Mouse (Mus musculus) layer of hippocampus, adult 8-10 months (tissue): ENCODE results near the gene Entpd8. TPM values are rescaled to one million over a fixed set of nuclear protein-coding genes. Genes with fewer than 3 reads are reported as not detected.

Experiments
- DNase-seq, 2 experiments: peaks; one replicate each; pipeline ENCODE4 v3.0.0; 2022; ENCODE audit warnings: low spot score in 2 of 2
- total RNA-seq, 4 experiments: library from RNA; stranded (reverse); gene quantifications; 2 replicates each; pipeline ENCODE4 v1.2.4; 2022

Gene Entpd8
- not detected for total RNA-seq

DNA sequence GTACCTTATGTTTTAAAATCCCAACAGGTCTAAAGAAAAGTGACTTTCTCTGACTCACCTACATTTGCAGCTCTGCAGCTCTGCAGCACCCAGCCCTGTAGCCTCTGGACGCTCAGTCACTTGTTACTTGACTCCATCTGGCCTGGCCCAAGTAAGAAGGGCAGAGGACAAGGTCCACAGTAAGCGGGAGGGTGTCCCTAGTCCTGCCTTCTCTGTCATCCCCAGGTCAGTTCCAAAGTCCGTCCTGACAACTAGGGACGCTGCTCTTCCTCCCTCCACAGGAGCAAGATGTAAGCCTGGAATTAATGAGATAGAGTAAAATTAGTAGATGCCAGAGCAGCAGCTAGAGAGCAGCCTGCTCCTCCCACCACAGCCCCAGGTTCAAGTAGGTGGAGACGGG is at the start of gene Entpd8:
Gene Entpd8 (plus strand): TSS at position 229 of the 400 bp plus-strand sequence.
- DNase-seq: no peak

DNA sequence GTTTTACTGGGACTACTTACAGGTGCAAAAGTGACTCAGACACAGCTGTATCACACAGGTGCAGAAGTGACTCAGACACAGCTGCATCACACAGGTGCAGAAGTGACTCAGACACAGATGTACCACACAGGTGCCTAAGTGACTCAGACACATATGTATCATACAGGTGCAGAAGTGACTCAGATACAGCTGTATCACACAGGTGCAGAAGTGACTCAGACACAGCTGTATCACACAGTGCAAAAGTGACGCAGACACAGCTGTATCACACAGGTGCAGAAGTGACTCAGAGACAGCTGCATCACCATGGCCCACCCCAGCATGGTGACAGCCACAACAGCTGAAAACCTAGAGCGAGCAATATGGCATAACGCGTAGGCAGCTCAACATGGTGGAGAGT is 45.1 kb upstream of the Entpd8 start:
- DNase-seq: no peak

GRCm38 (mm10) chr2:25040089-25040488 is 40.0 kb upstream of the Entpd8 start:
- DNase-seq: no peak

DNA sequence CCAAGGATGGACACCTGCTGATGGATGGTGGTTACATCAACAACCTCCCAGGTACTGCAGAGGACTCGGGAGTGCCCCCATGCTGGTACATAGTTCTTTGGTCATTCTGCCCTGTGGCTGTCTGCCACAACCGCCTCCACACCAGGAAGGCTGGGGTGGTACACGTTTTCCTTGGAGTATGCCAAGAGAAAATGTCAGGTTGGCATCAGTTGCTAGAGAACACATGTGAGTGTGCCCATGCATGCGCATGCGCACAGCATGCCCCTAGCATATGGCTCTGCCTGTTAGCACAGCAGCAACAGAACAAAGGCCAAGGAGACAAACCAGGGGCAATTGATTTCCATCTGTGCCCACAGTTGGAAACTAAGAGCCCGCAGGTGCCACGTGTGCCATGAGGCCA is 29.2 kb upstream of the Entpd8 start:
- peak; percentile 73 to 74 for DNase-seq

DNA sequence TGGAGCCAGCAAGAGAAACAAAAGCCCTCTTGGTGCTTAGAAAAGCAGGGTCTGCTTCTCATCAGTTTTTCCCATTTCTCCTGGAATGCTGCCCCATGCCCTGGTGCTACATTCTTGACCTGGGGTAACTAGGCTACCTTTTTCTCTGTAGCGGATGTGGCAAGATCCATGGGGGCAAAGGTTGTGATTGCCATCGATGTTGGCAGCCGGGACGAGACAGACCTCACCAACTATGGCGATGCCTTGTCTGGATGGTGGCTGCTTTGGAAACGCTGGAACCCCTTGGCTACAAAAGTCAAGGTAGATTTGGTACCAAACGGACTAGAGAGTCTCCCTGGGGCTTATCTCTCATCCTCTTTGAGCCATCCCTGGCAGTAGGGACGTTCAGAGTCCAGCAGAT is 28.7 kb upstream of the Entpd8 start:
- DNase-seq: no peak

GRCm38 (mm10) chr2:25053101-25053500 is 27.0 kb upstream of the Entpd8 start:
- no peak for DNase-seq

GRCm38 (mm10) chr2:25054221-25055067 is 25.7 kb upstream of the Entpd8 start, which contains the start of gene Nsmf:
TSS of gene Nsmf (plus strand) at chr2:25054355.
- DNase-seq: peak; percentile 81 to 89

- peak; percentile 83 to 89 for DNase-seq
These were observed 25.1 kb upstream of the Entpd8 start for GRCm38 (mm10) chr2:25055068-25055405.

- peak in 1 of 2 experiments; percentile 30 for DNase-seq
These were observed 24.5 kb upstream of the Entpd8 start for GRCm38 (mm10) chr2:25055409-25056155.

DNA sequence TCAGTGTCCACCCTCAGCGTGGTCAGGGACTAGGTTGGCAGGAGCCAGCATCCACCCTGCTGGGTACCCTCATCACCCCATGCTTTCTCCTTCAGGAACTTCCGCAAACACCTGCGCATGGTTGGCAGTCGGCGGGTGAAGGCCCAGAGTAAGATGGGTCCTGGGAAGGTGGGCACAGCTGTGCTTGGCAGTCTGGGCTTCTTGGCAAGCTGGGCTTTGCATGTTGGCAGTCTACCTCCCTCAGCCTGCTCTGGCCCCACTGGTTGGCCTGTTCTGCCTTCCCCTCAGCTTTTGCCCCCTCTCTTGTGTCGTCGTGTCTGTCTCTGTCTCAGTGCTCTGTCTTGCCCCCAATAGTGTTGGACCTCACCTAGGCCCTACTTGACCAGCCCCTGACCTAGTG is 21.2 kb upstream of the Entpd8 start:
- no peak for DNase-seq

GRCm38 (mm10) chr2:25063523-25063922 is 16.6 kb upstream of the Entpd8 start:
- no peak for DNase-seq

- DNase-seq: no peak
These were observed 15.8 kb upstream of the Entpd8 start for GRCm38 (mm10) chr2:25064285-25064684.

GRCm38 (mm10) chr2:25065537-25065936 is 14.6 kb upstream of the Entpd8 start:
- no peak for DNase-seq

DNA sequence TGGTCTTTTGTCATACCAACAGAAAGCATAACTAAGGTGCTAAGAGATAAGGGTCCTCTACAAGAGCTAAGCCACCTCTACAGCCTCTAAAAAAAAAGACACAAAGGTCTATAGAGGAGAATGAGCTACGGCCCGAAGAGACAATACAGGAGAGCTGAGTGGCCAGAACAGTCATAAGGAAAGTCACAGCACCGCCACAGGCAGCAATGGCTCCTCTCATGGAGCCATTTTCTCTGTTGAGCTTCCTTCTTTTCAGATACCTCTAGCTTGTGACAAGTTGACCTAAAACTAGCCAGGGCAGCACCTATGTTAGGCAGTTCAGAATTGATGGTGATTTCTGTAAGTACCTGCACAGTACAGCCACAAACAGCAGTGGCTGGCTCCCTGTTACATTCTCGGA is 13.6 kb upstream of the Entpd8 start:
- no peak for DNase-seq

- DNase-seq: no peak
These were observed 10.6 kb upstream of the Entpd8 start for GRCm38 (mm10) chr2:25069537-25069936.

GRCm38 (mm10) chr2:25072398-25072797 is 7.7 kb upstream of the Entpd8 start:
- DNase-seq: no peak

DNA sequence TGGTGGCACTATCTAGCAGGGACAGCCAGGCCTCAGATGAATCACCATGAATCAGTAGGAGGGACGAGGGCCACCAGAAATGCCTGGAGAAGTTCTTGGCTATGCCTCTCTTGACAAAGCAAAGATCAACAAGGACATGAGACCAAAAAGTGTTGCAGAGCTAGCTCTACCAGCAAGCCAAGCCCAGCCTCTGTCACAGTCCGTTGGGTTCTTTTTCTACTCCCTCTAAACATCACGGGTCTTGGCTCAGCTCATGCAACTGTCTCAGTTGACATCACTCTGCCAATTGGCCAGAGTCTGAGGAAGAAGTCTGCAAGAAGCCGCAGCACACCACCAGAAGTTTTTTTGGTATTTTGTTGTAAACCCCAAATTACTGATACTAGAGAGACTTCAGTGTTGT is 4.6 kb upstream of the Entpd8 start:
- DNase-seq: no peak

DNA sequence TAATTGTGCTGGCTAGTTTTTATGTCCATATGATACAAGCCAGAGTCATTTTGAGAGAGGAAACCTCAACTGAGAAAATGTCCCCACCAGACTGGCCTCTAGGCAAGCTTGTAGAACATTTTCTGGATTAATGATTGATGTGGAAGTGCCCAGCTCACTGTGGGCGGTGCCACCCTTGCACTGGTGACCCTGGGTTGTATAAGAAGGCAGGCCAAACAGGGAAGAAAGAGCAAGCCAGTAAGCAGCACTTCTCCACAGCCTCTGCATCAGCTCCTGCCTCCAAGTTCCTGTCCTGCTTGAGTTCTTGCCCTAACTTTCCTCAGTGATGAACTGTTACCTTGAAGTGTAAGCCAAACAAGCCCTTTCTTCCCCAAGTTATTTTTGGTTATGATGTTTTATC is 1.1 kb upstream of the Entpd8 start:
- DNase-seq: no peak

- no peak for DNase-seq
These were observed 3.6 kb downstream of the Entpd8 start for GRCm38 (mm10) chr2:25083697-25084096.

DNA sequence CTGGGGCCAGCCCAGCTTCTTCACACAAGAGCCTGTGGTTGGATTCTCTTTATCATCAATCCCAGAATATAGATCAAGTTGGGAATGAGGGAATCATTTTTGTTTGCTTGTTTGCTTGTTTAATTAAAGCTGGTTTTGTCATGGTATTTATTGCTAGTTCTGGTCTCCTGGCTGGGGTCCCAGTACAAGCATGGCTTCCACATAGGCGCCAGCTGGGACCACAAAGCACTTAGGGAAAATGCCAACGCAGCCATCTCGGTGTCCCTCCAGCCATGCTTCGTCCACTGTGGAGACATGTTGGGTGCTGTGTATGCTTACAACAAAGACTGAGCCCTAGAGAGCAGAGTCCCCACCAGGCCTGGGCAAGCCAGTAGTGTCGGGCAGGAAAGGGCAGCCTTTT is 5.5 kb downstream of the Entpd8 start:
- DNase-seq: no peak

- DNase-seq: no peak
These were observed 7.7 kb downstream of the Entpd8 start for GRCm38 (mm10) chr2:25087842-25088241.

DNA sequence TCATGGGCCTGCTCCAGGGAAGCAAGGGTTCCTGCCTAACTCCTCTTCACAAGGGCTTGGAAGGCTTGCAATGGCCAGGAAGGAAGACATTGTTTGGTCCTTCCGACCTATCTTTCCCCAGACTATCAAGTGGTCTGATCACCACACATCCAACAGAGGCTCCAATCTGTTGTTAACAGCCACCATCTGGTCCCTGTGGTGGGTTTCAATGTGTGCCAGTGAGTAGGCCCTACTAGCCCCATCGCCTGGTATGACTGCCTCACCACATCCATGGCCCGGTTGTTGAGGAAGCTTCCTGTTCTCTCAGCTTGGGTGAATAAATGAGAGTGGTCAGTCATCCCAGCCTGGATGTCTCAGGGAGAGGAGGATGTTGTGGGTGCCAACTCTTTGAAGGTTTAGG is 8.5 kb downstream of the Entpd8 start:
- no peak for DNase-seq

DNA sequence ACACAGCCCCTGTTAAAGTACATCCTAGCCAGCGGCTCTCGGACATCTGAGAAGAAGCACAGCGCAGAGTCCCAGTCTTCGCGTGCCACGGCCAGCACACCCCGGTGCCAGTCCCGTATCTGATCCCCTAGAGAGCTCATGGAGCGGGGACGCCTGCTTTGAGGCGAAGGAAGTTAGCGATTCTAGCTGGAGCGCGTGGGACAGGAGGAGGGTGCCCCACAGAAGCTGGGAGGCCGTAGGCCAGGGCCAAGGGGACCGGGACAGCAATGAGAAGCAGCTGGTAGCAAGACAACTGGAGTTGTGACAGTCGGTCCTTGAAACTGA is 14.6 kb downstream of the Entpd8 start:
- DNase-seq: no peak
